Mouse (Mus musculus) heart, embryonic 11.5 days (tissue): Measurements from ENCODE around the gene Gm49388. TPM values are rescaled to one million over a fixed set of nuclear protein-coding genes. Genes with fewer than 3 reads are reported as not detected.

Experiments used
- ATAC-seq: fragments of 200-750 bp; cut with Nextera tagmentation; replicated peaks from 2 replicates; pipeline ENCODE4 v1.8.0; 2017; ENCODE audit warnings: moderate library complexity; ENCODE audit not compliant: insufficient number of reproducible peaks, low FRiP score, low TSS enrichment
- H3K27ac ChIP-seq: fragments of 300-500 bp; sonication (generic); 2 replicates; pipeline ENCODE4 v1.5.1; 2014; ENCODE audit warnings: mild to moderate bottlenecking, low read depth, low read length
- H3K27me3 ChIP-seq: fragments of 300-500 bp; sonication (generic); 2 replicates; pipeline ENCODE4 v1.6.1; 2014; ENCODE audit warnings: mild to moderate bottlenecking, low read length, mixed read lengths; ENCODE audit not compliant: control insufficient read depth, insufficient read depth
- H3K36me3 ChIP-seq: fragments of 300-500 bp; sonication (generic); 2 replicates; pipeline ENCODE4 v1.6.1; 2014; ENCODE audit warnings: mild to moderate bottlenecking, low read length, moderate library complexity, mixed read lengths; ENCODE audit not compliant: control insufficient read depth, insufficient read depth
- H3K4me1 ChIP-seq: fragments of 300-500 bp; sonication (generic); 2 replicates; pipeline ENCODE4 v1.6.1; 2014; ENCODE audit warnings: low read length; ENCODE audit not compliant: control insufficient read depth, insufficient read depth
- H3K4me2 ChIP-seq: fragments of 300-500 bp; sonication (generic); 2 replicates; pipeline ENCODE4 v1.6.1; 2014; ENCODE audit warnings: mild to moderate bottlenecking, moderate library complexity
- H3K4me3 ChIP-seq: fragments of 300-500 bp; sonication (generic); 2 replicates; pipeline ENCODE4 v1.5.1; 2014; ENCODE audit warnings: low read depth, low read length
- H3K9ac ChIP-seq: fragments of 300-500 bp; sonication (generic); 2 replicates; pipeline ENCODE4 v1.6.1; 2014; ENCODE audit warnings: mild to moderate bottlenecking, low read depth, low read length, moderate library complexity
- H3K9me3 ChIP-seq: fragments of 300-500 bp; sonication (generic); replicated peaks from 2 replicates; pipeline ENCODE4 v1.6.1; 2016; ENCODE audit warnings: low read length; ENCODE audit not compliant: control insufficient read depth
- WGBS: fragments of 180-500 bp; shearing (Covaris S2); extraction: QIAGEN DNeasy Blood & Tissue Kit; methylation state at CpG from one replicate; pipeline ENCODE4 v1.1.7; 2014; ENCODE audit not compliant: insufficient replicate concordance; 5-methylcytosine and 5-hydroxymethylcytosine counted together
- polyA plus RNA-seq: library from polyadenylated mRNA; unstranded; fragments of >200 nt; fragmentation: Nextera tagmentation; extraction: Ambion mirVana; gene quantifications from 2 replicates; pipeline ENCODE4 v1.2.1, GENCODE M21; 2014

Gene Gm49388
- polyA plus RNA-seq, 1 experiment from 2014 or later: not detected

DNA sequence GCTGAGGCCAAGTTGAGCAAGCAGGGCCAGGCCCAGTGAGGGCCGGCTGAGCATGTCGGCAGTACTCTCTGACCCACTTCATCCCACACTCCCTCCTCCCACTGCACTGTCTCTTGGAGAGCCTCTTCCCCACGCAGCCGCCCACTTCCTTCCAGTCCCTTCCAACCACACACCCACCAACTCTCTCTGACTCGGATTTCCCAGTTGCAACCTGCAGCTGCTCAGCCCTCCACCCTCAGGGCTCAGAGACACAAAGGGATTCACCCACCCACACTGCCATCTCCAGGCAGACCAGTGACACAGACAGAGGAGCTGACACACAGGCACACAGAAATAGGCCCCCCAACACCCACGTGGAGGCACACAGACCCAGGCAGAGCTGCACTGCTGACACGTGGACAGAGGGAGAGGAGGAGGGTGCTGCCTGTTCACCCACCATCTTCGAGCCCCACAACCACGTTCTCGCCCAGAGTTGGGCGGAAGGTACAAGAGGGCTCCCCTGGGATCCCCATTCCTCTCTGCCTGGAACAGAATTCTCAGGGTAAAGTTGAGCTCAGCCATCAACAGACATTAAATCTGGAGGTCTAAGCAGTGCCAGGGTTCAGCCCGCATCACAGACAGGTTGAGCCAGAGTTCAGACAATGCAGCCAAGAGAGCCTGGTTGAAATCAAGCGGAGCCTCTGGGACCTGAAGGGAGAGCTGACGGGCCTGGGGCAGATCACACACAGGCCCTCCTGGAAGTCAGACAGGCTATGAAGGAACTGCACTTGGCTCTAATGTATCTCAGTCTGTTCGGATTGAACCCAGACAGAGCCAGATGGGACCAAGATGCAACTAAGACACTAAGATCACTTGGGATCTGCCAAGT lies 30.8 kb downstream of the Gm49388 start:
- Histone ChIP-seq H3K27ac (no peak overlapping the region), H3K9ac (peak overlapping the region; percentile 34; the same call in 1 of the 2 replicates)
- WGBS: 58% methylated on average over 15 of the region's 15 CpGs

DNA sequence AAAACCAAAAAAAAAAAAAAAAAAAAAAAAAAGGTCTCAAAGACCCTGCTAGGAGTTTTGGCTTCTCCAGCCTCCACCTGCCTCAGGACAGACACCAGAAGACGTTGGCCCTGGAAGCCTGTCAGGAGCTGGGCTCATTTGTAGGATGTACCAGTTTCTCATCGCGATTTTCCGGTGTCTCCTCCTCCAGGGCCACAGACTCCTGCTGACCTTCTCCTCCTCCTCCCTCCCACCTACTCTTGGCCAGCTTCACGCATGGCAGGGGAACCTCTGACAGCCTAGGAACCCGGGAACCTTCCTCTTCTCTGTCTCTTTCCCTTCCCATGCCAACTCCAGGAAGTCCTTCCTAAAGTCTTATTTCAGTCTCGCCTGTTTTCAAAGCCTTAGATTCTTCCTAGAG lies 31.6 kb downstream of the Gm49388 start:
- ATAC-seq: no peak
- H3K27ac ChIP-seq: no peak overlapping the region
- no peak overlapping the region for H3K4me3 ChIP-seq
- WGBS: 66% methylated on average over 7 of the region's 7 CpGs
- no peaks in the 10 kb centered on the region for H3K36me3 ChIP-seq
- no peak overlapping the region for H3K4me2 ChIP-seq
- H3K9me3 ChIP-seq: no peaks in the 10 kb centered on the region
- no peaks in the 10 kb centered on the region for H3K27me3 ChIP-seq
- H3K9ac ChIP-seq: no peak overlapping the region
- 0 out of 2 replicates have a peak, but pooled peaks cover 2% of the 10 kb centered on the region for H3K4me1 ChIP-seq

More for the DNA sequence above, 30.8 kb downstream of the Gm49388 start:
- no peak overlapping the region for H3K4me2 ChIP-seq
- H3K4me3 ChIP-seq: no peak overlapping the region
- H3K36me3 ChIP-seq: no peaks in the 10 kb centered on the region
- H3K4me1 ChIP-seq: 0 out of 2 replicates have a peak, but pooled peaks cover 2% of the 10 kb centered on the region
- H3K27me3 ChIP-seq: no peaks in the 10 kb centered on the region
- no peak for ATAC-seq
- no peaks in the 10 kb centered on the region for H3K9me3 ChIP-seq

DNA sequence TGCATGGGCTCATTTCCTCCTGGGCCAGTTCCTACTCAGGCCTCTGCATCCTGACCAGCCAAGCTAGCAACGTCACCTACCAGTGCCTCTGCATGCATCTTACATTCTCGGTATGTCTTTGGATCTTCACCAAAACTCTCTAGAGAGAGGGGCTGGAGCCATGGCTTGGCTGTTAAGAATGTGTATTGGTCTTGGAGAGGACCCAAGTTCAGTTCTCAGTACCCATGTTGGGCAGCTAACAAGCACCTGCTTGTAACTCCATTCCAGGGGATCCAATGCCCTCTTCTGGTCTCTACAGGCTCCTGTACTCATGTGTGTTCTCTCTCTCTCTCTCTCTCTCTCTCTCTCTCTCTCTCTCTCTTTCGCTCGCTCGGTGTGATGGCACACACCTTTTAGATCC lies 32.4 kb downstream of the Gm49388 start:
- no peak overlapping the region for H3K4me3 ChIP-seq
- H3K36me3 ChIP-seq: no peaks in the 10 kb centered on the region
- H3K9me3 ChIP-seq: no peaks in the 10 kb centered on the region
- no peaks in the 10 kb centered on the region for H3K27me3 ChIP-seq
- H3K9ac ChIP-seq: no peak overlapping the region
- H3K27ac ChIP-seq: no peak overlapping the region
- no peak overlapping the region for H3K4me2 ChIP-seq
- no peak for ATAC-seq
- 83% methylated on average over 5 of the region's 5 CpGs for WGBS
- 0 out of 2 replicates have a peak, but pooled peaks cover 2% of the 10 kb centered on the region for H3K4me1 ChIP-seq

DNA sequence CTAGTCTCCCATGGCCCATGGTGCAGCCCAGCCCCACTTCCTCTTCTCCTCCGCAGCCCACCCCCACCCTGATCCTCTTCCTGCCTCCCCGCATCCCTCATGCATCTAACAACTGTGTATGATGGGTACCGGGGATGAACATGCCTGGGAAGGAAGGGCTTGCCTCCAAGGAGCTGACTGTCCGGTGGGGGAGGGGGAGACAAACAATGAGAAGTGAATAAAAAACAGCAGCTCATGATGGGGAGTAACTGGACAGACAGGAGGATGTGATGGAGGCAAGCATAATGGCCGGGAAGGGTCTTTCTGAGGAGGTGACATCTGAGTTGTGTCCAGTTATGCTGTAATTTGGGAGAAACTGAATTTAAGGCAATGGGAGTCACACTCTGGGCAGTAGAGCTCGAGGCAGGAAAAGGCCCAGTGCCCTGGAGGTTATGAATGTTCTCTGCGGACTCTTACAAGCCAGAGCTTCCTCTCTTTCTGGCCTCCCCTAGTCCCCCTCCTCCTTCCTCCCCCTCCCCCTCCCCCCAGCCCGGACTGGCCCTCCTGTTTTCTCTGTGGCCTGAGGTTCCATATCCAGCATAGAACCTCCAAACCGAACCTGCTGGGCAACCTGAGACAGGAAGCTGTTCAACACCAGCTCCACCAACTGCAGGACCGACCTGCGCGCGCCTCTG lies 35.6 kb downstream of the Gm49388 start:
- H3K27me3 ChIP-seq: peaks cover 3% of the 10 kb centered on the region; the same call in 1 of the 2 replicates
- no peak overlapping the region for H3K4me3 ChIP-seq
- no peaks in the 10 kb centered on the region for H3K9me3 ChIP-seq
- no peak for ATAC-seq
- 57% methylated on average over 13 of the region's 13 CpGs for WGBS
- H3K9ac ChIP-seq: no peak overlapping the region
- H3K27ac ChIP-seq: no peak overlapping the region
- H3K36me3 ChIP-seq: no peaks in the 10 kb centered on the region
- peaks cover 8% of the 10 kb centered on the region; the same call in 1 of the 2 replicates for H3K4me1 ChIP-seq
- no peak overlapping the region for H3K4me2 ChIP-seq

DNA sequence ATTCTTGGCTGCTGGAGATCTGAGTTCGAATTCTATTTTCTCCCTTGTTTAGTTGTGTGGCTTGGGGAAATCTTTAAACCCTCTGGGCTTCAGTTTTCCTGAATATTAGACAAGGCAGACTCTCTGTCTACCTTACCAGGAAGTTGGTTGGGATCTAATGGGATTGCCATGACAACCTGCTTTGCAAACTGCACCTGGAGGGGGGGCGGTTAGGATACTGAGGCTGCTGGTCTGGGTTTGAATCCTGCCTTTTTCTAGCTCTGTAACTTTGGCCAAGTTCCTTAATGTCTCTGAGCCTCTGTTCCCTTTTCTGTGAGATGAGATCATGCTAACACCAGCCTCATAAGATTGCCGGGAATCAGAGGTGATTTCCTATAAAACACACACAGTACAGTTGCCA lies 37.1 kb downstream of the Gm49388 start:
- Histone ChIP-seq H3K9me3 (no peaks in the 10 kb centered on the region), H3K4me1 (peaks cover 8% of the 10 kb centered on the region; the same call in 1 of the 2 replicates), H3K27me3 (peaks cover 3% of the 10 kb centered on the region; the same call in 1 of the 2 replicates), H3K4me2 (no peak overlapping the region), H3K36me3 (no peaks in the 10 kb centered on the region), H3K9ac (no peak overlapping the region), H3K4me3 (no peak overlapping the region), H3K27ac (no peak overlapping the region)
- no peak for ATAC-seq
- 77% methylated on average over 3 of the region's 3 CpGs for WGBS

DNA sequence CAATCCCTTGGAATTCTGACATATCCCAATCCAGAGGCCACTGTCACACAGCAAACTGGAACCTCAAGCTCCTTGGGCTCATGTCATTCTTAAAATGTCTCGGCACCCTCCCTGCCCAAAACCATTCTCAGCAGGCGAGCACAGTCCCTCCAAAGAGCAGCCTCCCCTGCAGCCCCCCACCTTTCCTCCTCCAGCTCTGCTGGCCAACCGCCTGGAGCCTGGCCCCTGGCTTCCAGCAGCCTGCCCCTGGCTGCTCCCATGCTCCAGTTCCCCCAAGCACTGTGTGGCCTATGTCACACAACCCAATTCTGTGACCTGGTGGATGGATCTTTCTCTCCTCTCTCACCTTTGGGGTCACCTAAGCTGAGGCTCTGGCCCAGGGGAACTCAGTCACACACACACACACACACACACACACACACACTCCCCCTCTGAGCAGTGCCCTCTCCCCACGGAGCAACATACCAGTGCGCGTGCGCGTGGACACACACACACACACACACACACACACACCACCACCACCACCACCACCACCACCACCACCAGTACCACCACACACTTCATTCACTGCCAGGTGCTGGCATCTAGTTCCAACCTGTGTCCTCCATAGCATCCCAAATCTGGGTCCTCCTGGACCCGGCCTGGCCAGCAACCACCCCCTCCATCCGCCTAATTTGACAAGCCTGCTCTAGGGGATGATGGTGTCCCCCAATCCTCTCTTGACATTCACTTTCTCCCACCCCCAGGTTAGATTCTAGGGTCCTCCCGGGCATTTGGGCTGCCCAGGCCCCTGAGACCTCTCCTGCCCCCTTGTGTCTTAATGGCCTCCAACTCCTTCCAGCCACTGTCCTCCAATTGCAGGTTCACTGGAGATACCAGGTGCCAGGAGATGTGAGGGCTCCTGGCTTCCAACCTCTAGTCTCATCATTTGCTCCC lies 38.1 kb downstream of the Gm49388 start:
- Histone ChIP-seq H3K4me3 (peak overlapping the region; percentile 54), H3K4me1 (peaks cover 8% of the 10 kb centered on the region; the same call in 1 of the 2 replicates), H3K27me3 (peaks cover 3% of the 10 kb centered on the region; the same call in 1 of the 2 replicates), H3K36me3 (no peaks in the 10 kb centered on the region), H3K9ac (peak overlapping the region; percentile 66), H3K27ac (no peak overlapping the region), H3K9me3 (no peaks in the 10 kb centered on the region), H3K4me2 (peak overlapping the region; percentile 80)
- ATAC-seq: no peak; the same call in 1 of the 2 replicates
- WGBS: 68% methylated on average over 11 of the region's 11 CpGs

DNA sequence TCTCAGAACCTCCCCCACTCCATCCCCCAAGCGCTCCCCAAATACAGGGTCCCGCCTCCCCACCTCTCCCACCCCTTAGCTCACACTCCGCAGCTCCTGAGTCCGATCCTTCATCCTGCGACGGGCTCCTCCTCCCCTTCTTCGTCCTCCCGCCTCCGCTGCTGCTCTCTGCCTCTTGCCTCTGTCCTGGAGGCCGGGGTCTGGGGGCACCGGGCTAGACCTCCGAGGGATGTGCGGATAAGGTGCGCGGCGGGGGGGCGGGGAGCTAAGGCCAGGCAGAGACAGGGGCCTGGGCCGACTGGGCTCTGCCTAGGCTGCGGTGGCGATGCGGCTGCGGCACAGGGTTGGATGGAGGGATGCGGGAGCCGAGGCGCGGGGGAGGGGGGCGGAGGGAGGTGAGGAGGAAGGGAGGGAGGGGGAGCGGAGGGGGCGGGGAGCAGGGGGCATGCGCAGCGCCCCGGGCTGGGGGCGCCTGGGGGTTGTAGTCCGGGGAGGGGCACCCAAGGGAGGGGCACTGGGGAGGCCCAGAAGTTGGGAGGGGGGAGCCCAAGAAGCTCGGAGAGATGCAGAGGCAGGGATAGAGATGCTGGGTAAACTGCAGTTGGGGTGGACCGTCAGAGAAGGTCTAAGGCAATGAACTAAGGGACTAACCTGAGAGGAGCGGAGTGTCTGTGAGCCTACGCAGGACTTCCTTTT lies 38.9 kb downstream of the Gm49388 start, which contains the start of the genes Stx4a and Stx1b:
Gene Stx4a (plus strand): TSS at position 119 of the 696 bp plus-strand sequence.
Gene Stx1b (minus strand): TSS at position 374 of the 696 bp plus-strand sequence.
- peak within 1 kb of the TSS; percentile 54 for H3K4me3 ChIP-seq
- 5% methylated on average over 26 of the region's 38 CpGs for WGBS
- peak; percentile 44; the same call in 1 of the 2 replicates for ATAC-seq
- no peak within 1 kb of the TSS for H3K27ac ChIP-seq
- H3K27me3 ChIP-seq: peaks cover 3% of the 10 kb centered on the region; the same call in 1 of the 2 replicates
- H3K36me3 ChIP-seq: no peaks in the 10 kb centered on the region
- H3K9ac ChIP-seq: peak within 1 kb of the TSS; percentile 66
- no peaks in the 10 kb centered on the region for H3K9me3 ChIP-seq
- H3K4me2 ChIP-seq: peak within 1 kb of the TSS; percentile 80
- H3K4me1 ChIP-seq: peaks cover 8% of the 10 kb centered on the region; the same call in 1 of the 2 replicates
